Mouse (Mus musculus) right cerebral cortex, adult 2 months (tissue): ENCODE measurements around the gene 6030408B16Rik.

Experiments
- DNase-seq, 2 experiments: peaks; one replicate each; pipeline ENCODE4 v3.0.0; 2021 to 2022; ENCODE audit warnings: low spot score in 2 of 2

6030408B16Rik gene

GRCm38 (mm10) chr15:101293025-101293621, at the start of gene 6030408B16Rik:
Gene 6030408B16Rik (plus strand): TSS chr15:101293212.
- no peak for DNase-seq

- DNase-seq, result no peak
Observed at GRCm38 (mm10) chr15:101244012-101244411, 49.0 kb upstream of the 6030408B16Rik start.

- peak; percentile 96 for DNase-seq
Observed at GRCm38 (mm10) chr15:101246231-101247154, 46.5 kb upstream of the 6030408B16Rik start.

GRCm38 (mm10) chr15:101247155-101247498, 45.9 kb upstream of the 6030408B16Rik start:
- no peak for DNase-seq

- DNase-seq, result peak in 1 of 2 experiments; percentile 17
Observed at GRCm38 (mm10) chr15:101248029-101248710, 44.8 kb upstream of the 6030408B16Rik start.

- no peak for DNase-seq
Observed at GRCm38 (mm10) chr15:101250220-101250800, 42.7 kb upstream of the 6030408B16Rik start.

GRCm38 (mm10) chr15:101251930-101252329, 41.1 kb upstream of the 6030408B16Rik start:
- DNase-seq, result no peak

GRCm38 (mm10) chr15:101252614-101253013, 40.4 kb upstream of the 6030408B16Rik start:
- DNase-seq, result no peak

GRCm38 (mm10) chr15:101253563-101253885, 39.5 kb upstream of the 6030408B16Rik start:
- DNase-seq, result no peak

GRCm38 (mm10) chr15:101253886-101254795, 38.9 kb upstream of the 6030408B16Rik start, which contains the start of gene Nr4a1:
Gene Nr4a1 (plus strand): TSS chr15:101254269.
- peak; percentile 83 to 88 for DNase-seq

GRCm38 (mm10) chr15:101255842-101256462, 37.1 kb upstream of the 6030408B16Rik start:
- DNase-seq, result peak in 1 of 2 experiments; percentile 11

GRCm38 (mm10) chr15:101256463-101257206, 36.4 kb upstream of the 6030408B16Rik start:
- no peak for DNase-seq

- DNase-seq, result peak in 1 of 2 experiments; percentile 40
Observed at GRCm38 (mm10) chr15:101258420-101258819, 34.6 kb upstream of the 6030408B16Rik start.

- DNase-seq, result no peak
Observed at GRCm38 (mm10) chr15:101259922-101260321, 33.1 kb upstream of the 6030408B16Rik start.

- DNase-seq, result peak in 1 of 2 experiments; percentile 5
Observed at GRCm38 (mm10) chr15:101260387-101260786, 32.6 kb upstream of the 6030408B16Rik start.

GRCm38 (mm10) chr15:101260874-101261622, 32.0 kb upstream of the 6030408B16Rik start:
- DNase-seq, result peak in 1 of 2 experiments; percentile 40

GRCm38 (mm10) chr15:101262502-101262901, 30.5 kb upstream of the 6030408B16Rik start:
- no peak for DNase-seq

GRCm38 (mm10) chr15:101266132-101266963, 26.7 kb upstream of the 6030408B16Rik start:
- peak; percentile 94 to 95 for DNase-seq
